15 mouse cellular contexts compared by ENCODE assay signal in genomic region chr5:150026509-150027087, GRCm38 (mm10). TPM values are rescaled to one million over a fixed set of nuclear protein-coding genes. Genes with fewer than 3 reads are reported as not detected.
A peak's percentile ranks its signal among the peaks of the same experiment; 100 is the strongest.
DNase-seq lines count a peak whose midpoint lies in the region; ATAC-seq and TF ChIP-seq lines count a peak whose summit lies in the region.
"Had no signal": no experiment of that assay in that cellular context is flagged by ENCODE, and none has a peak within 500 bp of the region (broad histone marks: within the 10 kb centered on the region; RNA-seq: fewer than 3 reads in every experiment).

No protein-coding gene starts in this region.

- WGBS in heart, embryonic 10.5 days, result 83% methylated on average over 12 of the region's 12 CpGs
- WGBS in midbrain, embryonic 15.5 days, result 86% methylated on average over 12 of the region's 12 CpGs
- WGBS in hindbrain, postnatal 0 days, result 77% methylated on average over 12 of the region's 12 CpGs

- H3K4me3 ChIP-seq in heart, embryonic 10.5 days, result no peak overlapping the region
- H3K4me3 ChIP-seq in midbrain, embryonic 15.5 days, result no peak overlapping the region
- no peak overlapping the region for H3K4me3 ChIP-seq in hindbrain, postnatal 0 days (ENCODE audit: low read length)
- H3K4me3 ChIP-seq: embryonic facial prominence, embryonic 15.5 days; midbrain, embryonic 12.5 days had no signal

- no peak for ATAC-seq in midbrain, embryonic 15.5 days (replicated peaks)
- ATAC-seq in hindbrain, postnatal 0 days, result no peak
- ATAC-seq: activated CD4-positive, CD25-positive, alpha-beta regulatory T cell, adult 4 months; CD4-positive, CD25-positive, alpha-beta regulatory T cell, adult 4 months had no signal

- H3K9ac ChIP-seq in midbrain, embryonic 15.5 days, result no peak overlapping the region
- H3K9ac ChIP-seq in hindbrain, postnatal 0 days (replicated peaks; ENCODE audit: low read length), result no peak overlapping the region
- H3K9ac ChIP-seq: embryonic facial prominence, embryonic 15.5 days; midbrain, embryonic 12.5 days had no signal

- H3K9me3 ChIP-seq in heart, embryonic 10.5 days, result no peaks in the 10 kb centered on the region
- no peaks in the 10 kb centered on the region for H3K9me3 ChIP-seq in midbrain, embryonic 15.5 days
- H3K9me3 ChIP-seq in hindbrain, postnatal 0 days (ENCODE audit: low read length), result no peaks in the 10 kb centered on the region
- H3K9me3 ChIP-seq: embryonic facial prominence, embryonic 15.5 days; midbrain, embryonic 12.5 days had no signal

- TF ChIP-seq CTCF in hindbrain, postnatal 0 days (IDR thresholded peaks at IDR 0.05; ENCODE audit: low read depth), result no peak

- no peak overlapping the region for H3K4me2 ChIP-seq in midbrain, embryonic 15.5 days
- H3K4me2 ChIP-seq in hindbrain, postnatal 0 days (ENCODE audit: low read depth, low read length), result no peak overlapping the region
- H3K4me2 ChIP-seq: embryonic facial prominence, embryonic 15.5 days; midbrain, embryonic 12.5 days had no signal

- peak; percentile 55 for DNase-seq in heart, embryonic 10.5 days (ENCODE audit: low spot score)
- no peak for DNase-seq in heart, adult 8-10 months (ENCODE audit: low spot score)
- peak; percentile 23 to 29 for DNase-seq in frontal cortex, postnatal 14 days (ENCODE audit: low spot score in 2 of 2)
- peak; percentile 87 for DNase-seq in layer of hippocampus, adult 9-11 months
- peak; percentile 56 to 70 for DNase-seq in right cerebral cortex, postnatal 10 days (ENCODE audit: low spot score in 2 of 2)
- no peak for DNase-seq in testis, postnatal 10 days (ENCODE audit: low spot score)
- no peak for DNase-seq in hindbrain, postnatal 0 days (ENCODE audit: low spot score)
- DNase-seq: cerebellum, adult 11-12 months had no signal

- no peaks in the 10 kb centered on the region for H3K27me3 ChIP-seq in heart, embryonic 10.5 days (ENCODE audit: insufficient read depth, poor library complexity, severe bottlenecking)
- no peaks in the 10 kb centered on the region for H3K27me3 ChIP-seq in midbrain, embryonic 15.5 days (replicated peaks)
- no peaks in the 10 kb centered on the region for H3K27me3 ChIP-seq in hindbrain, postnatal 0 days (ENCODE audit: insufficient read depth, low read length)
- H3K27me3 ChIP-seq: embryonic facial prominence, embryonic 15.5 days had no signal

- no peaks in the 10 kb centered on the region for H3K36me3 ChIP-seq in heart, embryonic 10.5 days
- H3K36me3 ChIP-seq in midbrain, embryonic 15.5 days (replicated peaks), result no peaks in the 10 kb centered on the region
- H3K36me3 ChIP-seq in hindbrain, postnatal 0 days (ENCODE audit: insufficient read depth, low read length), result no peaks in the 10 kb centered on the region
- H3K36me3 ChIP-seq: embryonic facial prominence, embryonic 15.5 days; midbrain, embryonic 12.5 days had no signal

- no peak overlapping the region for H3K27ac ChIP-seq in heart, embryonic 10.5 days
- no peak overlapping the region for H3K27ac ChIP-seq in midbrain, embryonic 15.5 days
- no peak overlapping the region for H3K27ac ChIP-seq in hindbrain, postnatal 0 days
- H3K27ac ChIP-seq: embryonic facial prominence, embryonic 15.5 days; midbrain, embryonic 12.5 days had no signal

- H3K4me1 ChIP-seq in heart, embryonic 10.5 days, result peaks cover 4% of the 10 kb centered on the region; the same call in 1 of the 2 replicates
- H3K4me1 ChIP-seq in midbrain, embryonic 15.5 days, result no peaks in the 10 kb centered on the region
- 0 out of 2 replicates have a peak, but pooled peaks cover 6% of the 10 kb centered on the region for H3K4me1 ChIP-seq in hindbrain, postnatal 0 days (ENCODE audit: insufficient read depth, low read length)
- H3K4me1 ChIP-seq: embryonic facial prominence, embryonic 15.5 days; midbrain, embryonic 12.5 days had no signal

RNA-seq across cellular contexts. Expression of gene Rxfp2, which starts 8.1 kb away (rescaled TPM):
- polyA plus RNA-seq in heart, embryonic 10.5 days (2016; fragmentation: Nextera tagmentation; extraction: Ambion mirVana), result 0.36 and 0.59 TPM in 2 replicates
- total RNA-seq in heart, adult 8-10 months (2022), result not detected
- 1.2 and 1.4 TPM in 2 replicates for polyA plus RNA-seq in midbrain, embryonic 15.5 days (2015; fragmentation: Nextera tagmentation; extraction: Ambion mirVana)
- total RNA-seq in hindbrain, postnatal 0 days (2014; rRNA removed), result 0.73 TPM in 1 of 2 replicates, not detected in the other
- polyA plus RNA-seq in hindbrain, postnatal 0 days (2015; fragmentation: Nextera tagmentation; extraction: Ambion mirVana), result 0.21 and 0.31 TPM in 2 replicates
- total RNA-seq: liver, adult 2 months had no signal
- polyA plus RNA-seq: activated CD4-positive, CD25-positive, alpha-beta regulatory T cell, adult 4 months; CD4-positive, CD25-positive, alpha-beta regulatory T cell, adult 4 months; heart, postnatal 0 days; liver, adult 2 months had no signal

Comparison
In these comparisons a context has a peak if more than half of its experiments do, and no peak if none do; other contexts are left out.
1. DNase-seq: peak in heart, embryonic 10.5 days (single experiment), frontal cortex, postnatal 14 days (2 of 2), layer of hippocampus, adult 9-11 months (single experiment) and right cerebral cortex, postnatal 10 days (2 of 2); none in heart, adult 8-10 months (single experiment), testis, postnatal 10 days (single experiment) and hindbrain, postnatal 0 days (single experiment).